Mouse (Mus musculus) MEL (cell line): ENCODE measurements around the gene Eif2b3. TPM values are rescaled to one million over a fixed set of nuclear protein-coding genes. Genes with fewer than 3 reads are reported as not detected.

Experiments
- DNase-seq: peaks from one replicate; pipeline ENCODE4 v3.0.0; 2011; ENCODE audit warnings: low read depth, low spot score
- H3K27ac ChIP-seq: 2 replicates; pipeline ENCODE4 v1.5.1; 2012; ENCODE audit warnings: low read depth, mild to moderate bottlenecking, control low read depth, low read length, moderate library complexity; ENCODE audit not compliant: control insufficient read depth
- H3K27me3 ChIP-seq, 2 experiments: fragments of 150-350 bp in 1 of 2; sonication (generic) in 1 of 2; 2 replicates each; pipeline ENCODE4 v1.6.1; 2012; ENCODE audit warnings: low read length in 2 of 2, mild to moderate bottlenecking in 2 of 2, improper control_type of control experiment in 1 of 2, moderate library complexity in 1 of 2; ENCODE audit not compliant: insufficient read depth in 2 of 2, control insufficient read depth in 1 of 2
- H3K36me3 ChIP-seq, 2 experiments: 2 replicates each; pipeline ENCODE4 v1.6.1; 2012 to 2014; ENCODE audit warnings: low read length in 2 of 2, improper control_type of control experiment in 1 of 2, inconsistent platforms in 1 of 2, mild to moderate bottlenecking in 1 of 2; ENCODE audit not compliant: insufficient read depth in 2 of 2, control insufficient read depth in 1 of 2
- H3K4me1 ChIP-seq, 2 experiments: fragments of 150-350 bp in 1 of 2; sonication (generic) in 1 of 2; 2 replicates each; pipeline ENCODE4 v1.6.1; 2012; ENCODE audit warnings: low read length in 2 of 2, improper control_type of control experiment in 1 of 2, mild to moderate bottlenecking in 1 of 2; ENCODE audit not compliant: insufficient read depth in 2 of 2, control insufficient read depth in 1 of 2
- H3K4me3 ChIP-seq, 2 experiments: fragments of 150-350 bp in 1 of 2; sonication (generic) in 1 of 2; 2 replicates each; pipeline ENCODE4 v1.5.1; 2012; ENCODE audit warnings: low read depth in 2 of 2, low read length in 2 of 2, mild to moderate bottlenecking in 2 of 2, moderate library complexity in 2 of 2, control low read depth in 1 of 2, improper control_type of control experiment in 1 of 2; ENCODE audit not compliant: control insufficient read depth in 1 of 2, insufficient read depth in 1 of 2
- H3K79me2 ChIP-seq: 2 replicates; pipeline ENCODE4 v1.6.1; 2012; ENCODE audit warnings: mild to moderate bottlenecking, low read length, moderate library complexity; ENCODE audit not compliant: control insufficient read depth, poor library complexity, insufficient read depth
- H3K9ac ChIP-seq: 2 replicates; pipeline ENCODE4 v1.6.1; 2012; ENCODE audit warnings: low read depth, mild to moderate bottlenecking, control low read depth, low read length, moderate library complexity; ENCODE audit not compliant: control insufficient read depth, poor library complexity, severe bottlenecking
- H3K9me3 ChIP-seq: fragments of 150-350 bp; sonication (generic); replicated peaks from 2 replicates; pipeline ENCODE4 v1.6.1; 2012; ENCODE audit warnings: mild to moderate bottlenecking, low read length, improper control_type of control experiment, moderate library complexity; ENCODE audit not compliant: insufficient read depth
- CHD1 ChIP-seq: IDR thresholded peaks from 2 replicates; pipeline ENCODE4 v1.6.1; 2012; ENCODE audit warnings: low read depth, mild to moderate bottlenecking, inconsistent platforms, low read length, improper control_type of control experiment
- CTCF ChIP-seq, 3 experiments: IDR thresholded peaks in 2 of 3; conservative IDR thresholded peaks in 1 of 3; 2 replicates each; pipeline ENCODE4 v1.5.1; 2011 to 2012; ENCODE audit warnings: low read length in 3 of 3, low read depth in 2 of 3, mild to moderate bottlenecking in 2 of 3, improper control_type of control experiment in 1 of 3, inconsistent platforms in 1 of 3, mixed read lengths in 1 of 3, moderate library complexity in 1 of 3; ENCODE audit not compliant: control insufficient read depth in 1 of 3, insufficient read depth in 1 of 3, poor library complexity in 1 of 3, severe bottlenecking in 1 of 3
- GABPA ChIP-seq: IDR thresholded peaks from 2 replicates; pipeline ENCODE4 v1.6.1; 2012; ENCODE audit warnings: low read depth, mild to moderate bottlenecking, inconsistent platforms, low read length, improper control_type of control experiment, moderate library complexity
- JUND ChIP-seq: IDR thresholded peaks from 2 replicates; pipeline ENCODE4 v1.6.1; 2011; ENCODE audit warnings: low read depth, mild to moderate bottlenecking, improper control_type of control experiment, low read length
- KAT2A ChIP-seq: conservative IDR thresholded peaks from 2 replicates; pipeline ENCODE4 v1.6.1; 2012; ENCODE audit warnings: low read depth, low read length, improper control_type of control experiment, inconsistent platforms
- MYC ChIP-seq: IDR thresholded peaks from 2 replicates; pipeline ENCODE4 v1.6.1; 2011; ENCODE audit warnings: low read depth, mild to moderate bottlenecking, low read length, improper control_type of control experiment, moderate library complexity
- NELFE ChIP-seq: IDR thresholded peaks from 2 replicates; pipeline ENCODE4 v1.6.1; 2011; ENCODE audit warnings: low read depth, low read length, improper control_type of control experiment
- NRF1 ChIP-seq: IDR thresholded peaks from 2 replicates; pipeline ENCODE4 v1.6.1; 2014; ENCODE audit warnings: low read depth, mild to moderate bottlenecking, inconsistent platforms, low read length, improper control_type of control experiment, moderate library complexity; ENCODE audit not compliant: poor library complexity, insufficient read depth, severe bottlenecking
- POLR2AphosphoS2 ChIP-seq: IDR thresholded peaks from 2 replicates; pipeline ENCODE4 v1.6.1; 2011; ENCODE audit warnings: low read length, improper control_type of control experiment
- POLR2AphosphoS5 ChIP-seq: IDR thresholded peaks from 2 replicates; pipeline ENCODE4 v1.6.1; 2012; ENCODE audit warnings: low read depth, borderline replicate concordance, mild to moderate bottlenecking, inconsistent platforms, low read length, moderate library complexity, mixed read lengths
- RAD21 ChIP-seq: IDR thresholded peaks from 2 replicates; pipeline ENCODE4 v1.6.1; 2011; ENCODE audit warnings: mild to moderate bottlenecking, low read depth, low read length, improper control_type of control experiment
- RCOR1 ChIP-seq: IDR thresholded peaks from 2 replicates; pipeline ENCODE4 v1.6.1; 2012; ENCODE audit warnings: low read depth, mild to moderate bottlenecking, inconsistent platforms, low read length, improper control_type of control experiment
- TAL1 ChIP-seq: IDR thresholded peaks from 2 replicates; pipeline ENCODE4 v1.6.1; 2012; ENCODE audit warnings: mild to moderate bottlenecking, inconsistent platforms, low read length, moderate library complexity, mixed read lengths
- UBTF ChIP-seq: IDR thresholded peaks from 2 replicates; pipeline ENCODE4 v1.6.1; 2012; ENCODE audit warnings: low read depth, mild to moderate bottlenecking, inconsistent platforms, low read length, improper control_type of control experiment, moderate library complexity, borderline replicate concordance; ENCODE audit not compliant: insufficient read depth
- ZC3H11A ChIP-seq: IDR thresholded peaks from 2 replicates; pipeline ENCODE4 v1.6.1; 2012; ENCODE audit warnings: low read depth, mild to moderate bottlenecking, inconsistent platforms, low read length, improper control_type of control experiment
- polyA plus RNA-seq, 2 experiments: library from polyadenylated mRNA; stranded (reverse) in 1 of 2; unstranded in 1 of 2; fragments of >175 nt in 1 of 2; fragments of >200 nt in 1 of 2; gene quantifications; 2 replicates each; pipeline versions ENCODE4 v1.2.1 to v1.2.4; 2012; ENCODE audit warnings: low replicate concordance in 2 of 2, low read depth in 1 of 2; ENCODE audit not compliant: insufficient read length in 2 of 2, insufficient read depth in 1 of 2, missing spikeins in 1 of 2
- total RNA-seq: library from RNA; depleted of rRNA; stranded (reverse); fragments of 300-350 nt; gene quantifications from 2 replicates; pipeline ENCODE4 v1.2.3, GENCODE M21; 2012

Eif2b3 gene
- total and polyA plus RNA-seq, 3 experiments, result 77.5 to 79.3 TPM; not detected in 1

- Histone ChIP-seq H3K9me3 (no peaks in the 10 kb centered on the region), H3K27ac (no peak overlapping the region), H3K9ac (no peak overlapping the region), H3K36me3 (peaks cover 0 to 9% of the 10 kb centered on the region in 2 experiments; a peak in 2 of 4 replicates), H3K4me3 (no peak overlapping the region), H3K27me3 (no peaks in the 10 kb centered on the region), H3K4me1 (peaks cover 5 to 29% of the 10 kb centered on the region in 2 experiments), H3K79me2 (peaks cover 9% of the 10 kb centered on the region)
- DNase-seq, result no peak
- TF ChIP-seq POLR2AphosphoS5, result no peak
Measured at GRCm38 (mm10) chr4:117131198-117131597, 112.0 kb downstream of the Eif2b3 start.

GRCm38 (mm10) chr4:117131890-117132793, 112.9 kb downstream of the Eif2b3 start:
- peaks cover 9 to 25% of the 10 kb centered on the region in 2 experiments for H3K4me1 ChIP-seq
- peaks cover 9% of the 10 kb centered on the region for H3K79me2 ChIP-seq
- peaks cover 0 to 5% of the 10 kb centered on the region in 2 experiments; a peak in 2 of 4 replicates for H3K36me3 ChIP-seq
- H3K27ac ChIP-seq, result no peak overlapping the region
- H3K4me3 ChIP-seq, result no peak overlapping the region; a peak in 1 of 4 replicates
- H3K9me3 ChIP-seq, result no peaks in the 10 kb centered on the region
- H3K9ac ChIP-seq, result no peak overlapping the region
- no peak for TF ChIP-seq MYC
- no peak for TF ChIP-seq CTCF (IDR thresholded peaks at IDR 0.05 in 2 of 3, conservative IDR thresholded peaks at IDR 0.05 in 1 of 3; ENCODE audit: control insufficient read depth in 1 of 3, insufficient read depth in 1 of 3, low read depth in 2 of 3, low read length in 3 of 3, poor library complexity in 1 of 3, severe bottlenecking in 1 of 3)
- TF ChIP-seq CHD1, result no peak
- TF ChIP-seq KAT2A, result no peak
- TF ChIP-seq JUND, result no peak
- no peak for TF ChIP-seq UBTF
- TF ChIP-seq RAD21, result no peak
- TF ChIP-seq GABPA, result no peak
- TF ChIP-seq RCOR1, result no peak
- no peak for TF ChIP-seq TAL1
- no peak for TF ChIP-seq POLR2AphosphoS2
- TF ChIP-seq, all 39 proteins: peak for 0
- DNase-seq, result no peak
- H3K27me3 ChIP-seq, result no peaks in the 10 kb centered on the region

GRCm38 (mm10) chr4:117132794-117133143, 113.6 kb downstream of the Eif2b3 start:
- H3K27me3 ChIP-seq, result no peaks in the 10 kb centered on the region
- peaks cover 9% of the 10 kb centered on the region for H3K79me2 ChIP-seq
- no peaks in the 10 kb centered on the region for H3K9me3 ChIP-seq
- no peak for DNase-seq
- TF ChIP-seq RAD21 (no peak), CHD1 (no peak), NELFE (no peak), NRF1 (no peak), ZC3H11A (no peak), GABPA (no peak)
- H3K36me3 ChIP-seq, result peaks cover 0 to 4% of the 10 kb centered on the region in 2 experiments; a peak in 2 of 4 replicates
- peak overlapping the region; percentile 91 for H3K9ac ChIP-seq
- peaks cover 7 to 23% of the 10 kb centered on the region in 2 experiments for H3K4me1 ChIP-seq
- no peak overlapping the region for H3K27ac ChIP-seq
- H3K4me3 ChIP-seq, result peak overlapping the region; percentile 83 to 98; a peak in 3 of 4 replicates
